ENCODE assay signal across 11 mouse cellular contexts in genomic region chr4:58034663-58035062, GRCm38 (mm10). TPM values are rescaled to one million over a fixed set of nuclear protein-coding genes. Genes with fewer than 3 reads are reported as not detected.
A peak's percentile ranks its signal among the peaks of the same experiment; 100 is the strongest.
DNase-seq lines count a peak whose midpoint lies in the region; ATAC-seq and TF ChIP-seq lines count a peak whose summit lies in the region.
"Had no signal": no experiment of that assay in that cellular context is flagged by ENCODE, and none has a peak within 500 bp of the region (broad histone marks: within the 10 kb centered on the region; RNA-seq: fewer than 3 reads in every experiment).

No protein-coding gene starts in this region.

- H3K4me1 ChIP-seq in midbrain, embryonic 13.5 days (replicated peaks): no peaks in the 10 kb centered on the region
- H3K4me1 ChIP-seq in midbrain, embryonic 11.5 days (ENCODE audit: control insufficient read depth, insufficient read depth, low read length): no peaks in the 10 kb centered on the region
- no peaks in the 10 kb centered on the region for H3K4me1 ChIP-seq in small intestine, adult 2 months (ENCODE audit: control insufficient read depth, insufficient read depth, insufficient read length, low read length)

- H3K4me3 ChIP-seq in midbrain, embryonic 13.5 days (replicated peaks): no peak overlapping the region
- no peak overlapping the region for H3K4me3 ChIP-seq in midbrain, embryonic 11.5 days (ENCODE audit: low read depth, low read length)
- H3K4me3 ChIP-seq in small intestine, adult 2 months (ENCODE audit: low read depth, low read length): peak overlapping the region; percentile 59

- no peaks in the 10 kb centered on the region for H3K9me3 ChIP-seq in midbrain, embryonic 13.5 days
- no peaks in the 10 kb centered on the region for H3K9me3 ChIP-seq in midbrain, embryonic 11.5 days (ENCODE audit: control insufficient read depth, low read length)

- no peak for ATAC-seq in midbrain, embryonic 13.5 days
- no peak for ATAC-seq in midbrain, embryonic 11.5 days (ENCODE audit: low FRiP score)
- ATAC-seq: activated CD4-positive, CD25-positive, alpha-beta regulatory T cell, adult 4 months had no signal

- 53% methylated on average over 13 of the region's 13 CpGs for WGBS in midbrain, embryonic 13.5 days
- 59% methylated on average over 13 of the region's 13 CpGs for WGBS in midbrain, embryonic 11.5 days
- WGBS in small intestine, adult 2 months: 25% methylated on average over 13 of the region's 13 CpGs

- no peak overlapping the region for H3K9ac ChIP-seq in midbrain, embryonic 13.5 days (replicated peaks)
- H3K9ac ChIP-seq in midbrain, embryonic 11.5 days (ENCODE audit: low read length): no peak overlapping the region

- peak; percentile 29 for DNase-seq in heart, adult 11 months
- DNase-seq in heart, postnatal 25 days (ENCODE audit: low spot score): no peak
- no peak for DNase-seq in midbrain, embryonic 11.5 days (ENCODE audit: low spot score, missing footprints)
- peak; percentile 20 to 45 for DNase-seq in kidney, postnatal 25 days
- no peak for DNase-seq in right cerebral cortex, adult 2 months (ENCODE audit: low spot score in 2 of 2)
- DNase-seq in layer of hippocampus, adult 18-20 months (ENCODE audit: low spot score in 2 of 2): no peak
- DNase-seq: cerebellum, postnatal 14 days had no signal

- intact Hi-C loops in heart, postnatal 25 days (cut with DNase I): no loop called here

- H3K27me3 ChIP-seq in midbrain, embryonic 13.5 days: no peaks in the 10 kb centered on the region
- H3K27me3 ChIP-seq in midbrain, embryonic 11.5 days (ENCODE audit: control insufficient read depth, insufficient read depth, low read length): no peaks in the 10 kb centered on the region
- H3K27me3 ChIP-seq in small intestine, adult 2 months (ENCODE audit: control insufficient read depth, insufficient read depth, low read length): no peaks in the 10 kb centered on the region

- TF ChIP-seq POLR2A in small intestine, adult 2 months (IDR thresholded peaks at IDR 0.05; ENCODE audit: low read depth, low read length): no peak

- H3K4me2 ChIP-seq in midbrain, embryonic 13.5 days (replicated peaks): peak overlapping the region; percentile 22; the same call in 1 of the 2 replicates
- no peak overlapping the region for H3K4me2 ChIP-seq in midbrain, embryonic 11.5 days

- no peak for TF ChIP-seq CTCF in small intestine, adult 2 months (IDR thresholded peaks at IDR 0.05; ENCODE audit: extremely low read depth, insufficient read length, insufficient replicate concordance, low read depth, low read length)

- H3K36me3 ChIP-seq in midbrain, embryonic 13.5 days: no peaks in the 10 kb centered on the region
- no peaks in the 10 kb centered on the region for H3K36me3 ChIP-seq in midbrain, embryonic 11.5 days (ENCODE audit: control insufficient read depth, insufficient read depth, low read length)
- no peaks in the 10 kb centered on the region for H3K36me3 ChIP-seq in small intestine, adult 2 months (ENCODE audit: control insufficient read depth, insufficient read depth, low read length)

- no peak overlapping the region for H3K27ac ChIP-seq in midbrain, embryonic 13.5 days
- H3K27ac ChIP-seq in midbrain, embryonic 11.5 days (ENCODE audit: low read depth, low read length): no peak overlapping the region
- no peak overlapping the region for H3K27ac ChIP-seq in small intestine, adult 2 months (ENCODE audit: insufficient read depth, low read depth, low read length)

RNA-seq across cellular contexts. Expression of gene Txndc8, which starts 25.7 kb away (rescaled TPM):
- total RNA-seq in heart, postnatal 25 days (2021): not detected
- not detected in 2 replicates for polyA plus RNA-seq in midbrain, embryonic 13.5 days (2015; fragmentation: Nextera tagmentation; extraction: Ambion mirVana)
- polyA plus RNA-seq in midbrain, embryonic 11.5 days (2014; fragmentation: Nextera tagmentation; extraction: Ambion mirVana): not detected in 2 replicates
- polyA plus RNA-seq in small intestine, adult 2 months (2012; rRNA removed): not detected in 2 replicates
- not detected for total RNA-seq in layer of hippocampus, adult 18-20 months (2021)
- total RNA-seq: megakaryocyte, adult 5-6 weeks had no signal
- polyA plus RNA-seq: activated CD4-positive, CD25-positive, alpha-beta regulatory T cell, adult 4 months had no signal

Comparison
In these comparisons a context has a peak if more than half of its experiments do, and no peak if none do; other contexts are left out.
1. DNase-seq: peak in heart, adult 11 months (single experiment) and kidney, postnatal 25 days (2 of 2); none in heart, postnatal 25 days (single experiment), midbrain, embryonic 11.5 days (single experiment), right cerebral cortex, adult 2 months (0 of 2) and layer of hippocampus, adult 18-20 months (0 of 2).